Mouse (Mus musculus) MEL (cell line): ENCODE results near the gene Tpcn1. TPM values are rescaled to one million over a fixed set of nuclear protein-coding genes. Genes with fewer than 3 reads are reported as not detected.

Source experiments
- DNase-seq: peaks from one replicate; pipeline ENCODE4 v3.0.0; 2011; ENCODE audit warnings: low read depth, low spot score
- H3K27ac ChIP-seq: 2 replicates; pipeline ENCODE4 v1.5.1; 2012; ENCODE audit warnings: low read depth, mild to moderate bottlenecking, control low read depth, low read length, moderate library complexity; ENCODE audit not compliant: control insufficient read depth
- H3K27me3 ChIP-seq, 2 experiments: fragments of 150-350 bp in 1 of 2; sonication (generic) in 1 of 2; 2 replicates each; pipeline ENCODE4 v1.6.1; 2012; ENCODE audit warnings: low read length in 2 of 2, mild to moderate bottlenecking in 2 of 2, improper control_type of control experiment in 1 of 2, moderate library complexity in 1 of 2; ENCODE audit not compliant: insufficient read depth in 2 of 2, control insufficient read depth in 1 of 2
- H3K36me3 ChIP-seq, 2 experiments: 2 replicates each; pipeline ENCODE4 v1.6.1; 2012 to 2014; ENCODE audit warnings: low read length in 2 of 2, improper control_type of control experiment in 1 of 2, inconsistent platforms in 1 of 2, mild to moderate bottlenecking in 1 of 2; ENCODE audit not compliant: insufficient read depth in 2 of 2, control insufficient read depth in 1 of 2
- H3K4me1 ChIP-seq, 2 experiments: fragments of 150-350 bp in 1 of 2; sonication (generic) in 1 of 2; 2 replicates each; pipeline ENCODE4 v1.6.1; 2012; ENCODE audit warnings: low read length in 2 of 2, improper control_type of control experiment in 1 of 2, mild to moderate bottlenecking in 1 of 2; ENCODE audit not compliant: insufficient read depth in 2 of 2, control insufficient read depth in 1 of 2
- H3K4me3 ChIP-seq, 2 experiments: fragments of 150-350 bp in 1 of 2; sonication (generic) in 1 of 2; 2 replicates each; pipeline ENCODE4 v1.5.1; 2012; ENCODE audit warnings: low read depth in 2 of 2, low read length in 2 of 2, mild to moderate bottlenecking in 2 of 2, moderate library complexity in 2 of 2, control low read depth in 1 of 2, improper control_type of control experiment in 1 of 2; ENCODE audit not compliant: control insufficient read depth in 1 of 2, insufficient read depth in 1 of 2
- H3K79me2 ChIP-seq: 2 replicates; pipeline ENCODE4 v1.6.1; 2012; ENCODE audit warnings: mild to moderate bottlenecking, low read length, moderate library complexity; ENCODE audit not compliant: control insufficient read depth, poor library complexity, insufficient read depth
- H3K9ac ChIP-seq: 2 replicates; pipeline ENCODE4 v1.6.1; 2012; ENCODE audit warnings: low read depth, mild to moderate bottlenecking, control low read depth, low read length, moderate library complexity; ENCODE audit not compliant: control insufficient read depth, poor library complexity, severe bottlenecking
- H3K9me3 ChIP-seq: fragments of 150-350 bp; sonication (generic); replicated peaks from 2 replicates; pipeline ENCODE4 v1.6.1; 2012; ENCODE audit warnings: mild to moderate bottlenecking, low read length, improper control_type of control experiment, moderate library complexity; ENCODE audit not compliant: insufficient read depth
- CHD1 ChIP-seq: IDR thresholded peaks from 2 replicates; pipeline ENCODE4 v1.6.1; 2012; ENCODE audit warnings: low read depth, mild to moderate bottlenecking, inconsistent platforms, low read length, improper control_type of control experiment
- CHD2 ChIP-seq: IDR thresholded peaks from 2 replicates; pipeline ENCODE4 v1.6.1; 2011; ENCODE audit warnings: low read length, improper control_type of control experiment
- CTCF ChIP-seq, 3 experiments: IDR thresholded peaks in 2 of 3; conservative IDR thresholded peaks in 1 of 3; 2 replicates each; pipeline ENCODE4 v1.5.1; 2011 to 2012; ENCODE audit warnings: low read length in 3 of 3, low read depth in 2 of 3, mild to moderate bottlenecking in 2 of 3, improper control_type of control experiment in 1 of 3, inconsistent platforms in 1 of 3, mixed read lengths in 1 of 3, moderate library complexity in 1 of 3; ENCODE audit not compliant: control insufficient read depth in 1 of 3, insufficient read depth in 1 of 3, poor library complexity in 1 of 3, severe bottlenecking in 1 of 3
- E2F4 ChIP-seq: IDR thresholded peaks from 2 replicates; pipeline ENCODE4 v1.6.1; 2011; ENCODE audit warnings: low read depth, low read length, improper control_type of control experiment, borderline replicate concordance
- ETS1 ChIP-seq: IDR thresholded peaks from 2 replicates; pipeline ENCODE4 v1.6.1; 2012; ENCODE audit warnings: low read depth, mild to moderate bottlenecking, inconsistent platforms, low read length, improper control_type of control experiment, moderate library complexity
- GABPA ChIP-seq: IDR thresholded peaks from 2 replicates; pipeline ENCODE4 v1.6.1; 2012; ENCODE audit warnings: low read depth, mild to moderate bottlenecking, inconsistent platforms, low read length, improper control_type of control experiment, moderate library complexity
- HCFC1 ChIP-seq: IDR thresholded peaks from 2 replicates; pipeline ENCODE4 v1.6.1; 2012; ENCODE audit warnings: low read depth, mild to moderate bottlenecking, inconsistent platforms, low read length, improper control_type of control experiment, moderate library complexity
- KAT2A ChIP-seq: conservative IDR thresholded peaks from 2 replicates; pipeline ENCODE4 v1.6.1; 2012; ENCODE audit warnings: low read depth, low read length, improper control_type of control experiment, inconsistent platforms
- MAFK ChIP-seq: IDR thresholded peaks from 2 replicates; pipeline ENCODE4 v1.6.1; 2011; ENCODE audit warnings: low read depth, mild to moderate bottlenecking, low read length, improper control_type of control experiment, borderline replicate concordance
- MAX ChIP-seq: IDR thresholded peaks from 2 replicates; pipeline ENCODE4 v1.6.1; 2011; ENCODE audit warnings: low read length, improper control_type of control experiment
- MAZ ChIP-seq: IDR thresholded peaks from 2 replicates; pipeline ENCODE4 v1.6.1; 2012; ENCODE audit warnings: low read depth, mild to moderate bottlenecking, inconsistent platforms, low read length, improper control_type of control experiment
- MEF2A ChIP-seq: IDR thresholded peaks from 2 replicates; pipeline ENCODE4 v1.6.1; 2014; ENCODE audit warnings: low read depth, mild to moderate bottlenecking, inconsistent platforms, low read length, improper control_type of control experiment; ENCODE audit not compliant: poor library complexity, insufficient replicate concordance, severe bottlenecking; ENCODE audit errors: extremely low read depth
- MXI1 ChIP-seq: IDR thresholded peaks from 2 replicates; pipeline ENCODE4 v1.6.1; 2011; ENCODE audit warnings: mild to moderate bottlenecking, low read depth, low read length, improper control_type of control experiment
- MYB ChIP-seq: IDR thresholded peaks from 2 replicates; pipeline ENCODE4 v1.6.1; 2011; ENCODE audit warnings: mild to moderate bottlenecking, low read depth, low read length, improper control_type of control experiment
- MYC ChIP-seq: IDR thresholded peaks from 2 replicates; pipeline ENCODE4 v1.6.1; 2011; ENCODE audit warnings: low read depth, mild to moderate bottlenecking, low read length, improper control_type of control experiment, moderate library complexity
- POLR2A ChIP-seq, 2 experiments: IDR thresholded peaks; 2 replicates each; pipeline ENCODE4 v1.6.1; 2011 to 2012; ENCODE audit warnings: low read length in 2 of 2, mild to moderate bottlenecking in 2 of 2, control low read depth in 1 of 2, improper control_type of control experiment in 1 of 2, low read depth in 1 of 2, moderate library complexity in 1 of 2; ENCODE audit not compliant: control insufficient read depth in 1 of 2, insufficient read depth in 1 of 2, poor library complexity in 1 of 2
- POLR2AphosphoS2 ChIP-seq: IDR thresholded peaks from 2 replicates; pipeline ENCODE4 v1.6.1; 2011; ENCODE audit warnings: low read length, improper control_type of control experiment
- RAD21 ChIP-seq: IDR thresholded peaks from 2 replicates; pipeline ENCODE4 v1.6.1; 2011; ENCODE audit warnings: mild to moderate bottlenecking, low read depth, low read length, improper control_type of control experiment
- RCOR1 ChIP-seq: IDR thresholded peaks from 2 replicates; pipeline ENCODE4 v1.6.1; 2012; ENCODE audit warnings: low read depth, mild to moderate bottlenecking, inconsistent platforms, low read length, improper control_type of control experiment
- SIN3A ChIP-seq: IDR thresholded peaks from 2 replicates; pipeline ENCODE4 v1.6.1; 2012; ENCODE audit warnings: low read length, improper control_type of control experiment, inconsistent platforms
- SMC3 ChIP-seq: IDR thresholded peaks from 2 replicates; pipeline ENCODE4 v1.6.1; 2011; ENCODE audit warnings: low read depth, low read length, improper control_type of control experiment
- TBP ChIP-seq: IDR thresholded peaks from 2 replicates; pipeline ENCODE4 v1.8.0; 2011; ENCODE audit warnings: low read depth, low read length, improper control_type of control experiment
- TCF12 ChIP-seq: IDR thresholded peaks from 2 replicates; pipeline ENCODE4 v1.6.1; 2014; ENCODE audit warnings: low read depth, mild to moderate bottlenecking, inconsistent platforms, low read length, improper control_type of control experiment, moderate library complexity
- UBTF ChIP-seq: IDR thresholded peaks from 2 replicates; pipeline ENCODE4 v1.6.1; 2012; ENCODE audit warnings: low read depth, mild to moderate bottlenecking, inconsistent platforms, low read length, improper control_type of control experiment, moderate library complexity, borderline replicate concordance; ENCODE audit not compliant: insufficient read depth
- USF1 ChIP-seq: IDR thresholded peaks from 2 replicates; pipeline ENCODE4 v1.6.1; 2014; ENCODE audit warnings: low read depth, mild to moderate bottlenecking, inconsistent platforms, low read length, improper control_type of control experiment, moderate library complexity
- ZC3H11A ChIP-seq: IDR thresholded peaks from 2 replicates; pipeline ENCODE4 v1.6.1; 2012; ENCODE audit warnings: low read depth, mild to moderate bottlenecking, inconsistent platforms, low read length, improper control_type of control experiment
- ZKSCAN1 ChIP-seq: IDR thresholded peaks from 2 replicates; pipeline ENCODE4 v1.6.1; 2012; ENCODE audit warnings: low read depth, mild to moderate bottlenecking, inconsistent platforms, low read length, improper control_type of control experiment, moderate library complexity
- ZNF384 ChIP-seq: IDR thresholded peaks from 2 replicates; pipeline ENCODE4 v1.6.1; 2012; ENCODE audit warnings: low read depth, mild to moderate bottlenecking, inconsistent platforms, low read length, improper control_type of control experiment
- polyA plus RNA-seq, 2 experiments: library from polyadenylated mRNA; stranded (reverse) in 1 of 2; unstranded in 1 of 2; fragments of >175 nt in 1 of 2; fragments of >200 nt in 1 of 2; gene quantifications; 2 replicates each; pipeline versions ENCODE4 v1.2.1 to v1.2.4; 2012; ENCODE audit warnings: low replicate concordance in 2 of 2, low read depth in 1 of 2; ENCODE audit not compliant: insufficient read length in 2 of 2, insufficient read depth in 1 of 2, missing spikeins in 1 of 2
- total RNA-seq: library from RNA; depleted of rRNA; stranded (reverse); fragments of 300-350 nt; gene quantifications from 2 replicates; pipeline ENCODE4 v1.2.3, GENCODE M21; 2012

The Tpcn1 gene
- total and polyA plus RNA-seq, 3 experiments = 11.3 to 43.2 TPM; not detected in 1

DNA sequence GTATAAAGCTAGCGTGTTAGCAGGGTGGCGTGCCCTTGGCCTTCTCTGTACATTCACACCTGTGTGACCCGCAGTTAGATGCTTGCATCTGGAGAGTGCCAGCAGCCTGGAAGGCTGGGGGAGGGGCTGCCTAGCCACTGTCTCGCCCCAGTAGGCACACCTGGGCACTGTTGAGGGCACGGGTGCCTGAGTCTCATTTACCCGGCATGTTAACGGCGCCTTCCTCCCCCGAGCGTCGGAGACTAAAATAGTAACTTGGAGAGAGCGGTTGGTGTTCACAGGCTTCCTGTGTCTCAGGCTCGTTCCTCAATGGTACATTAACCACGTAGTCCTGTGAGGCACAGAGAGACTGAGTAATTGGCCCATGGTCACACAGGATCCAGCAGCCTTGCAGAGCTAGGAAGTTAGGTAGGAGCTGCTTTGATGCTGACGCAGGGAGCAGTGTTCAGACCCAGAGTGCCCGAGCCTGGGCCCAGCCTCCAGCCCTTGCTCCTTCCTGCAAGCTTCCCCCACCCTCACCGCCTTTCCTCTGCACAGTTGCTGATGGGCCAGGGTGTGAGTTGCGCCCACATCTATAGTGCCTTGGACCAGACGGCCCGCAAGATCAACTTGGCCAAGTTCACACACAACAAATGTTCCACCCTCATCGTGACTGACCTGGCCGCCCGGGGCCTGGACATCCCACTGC, 32.7 kb upstream of the Tpcn1 start:
- H3K4me1 ChIP-seq = no peaks in the 10 kb centered on the region
- H3K36me3 ChIP-seq = peaks cover 0 to 9% of the 10 kb centered on the region in 2 experiments; a peak in 2 of 4 replicates
- peaks cover under 1% of the 10 kb centered on the region; the same call in 1 of the 2 replicates for H3K79me2 ChIP-seq
- H3K4me3 ChIP-seq = no peak overlapping the region
- no peak for DNase-seq
- no peak overlapping the region for H3K27ac ChIP-seq
- TF ChIP-seq ETS1 (no peak), CHD2 (no peak), RAD21 (no peak), GABPA (no peak), MEF2A (no peak), SIN3A (no peak), TCF12 (no peak), SMC3 (no peak), MYB (no peak), POLR2A (IDR thresholded peaks at IDR 0.05; ENCODE audit: control insufficient read depth in 1 of 2, insufficient read depth in 1 of 2, low read depth in 1 of 2, low read length in 2 of 2, poor library complexity in 1 of 2) (no peak), CTCF (IDR thresholded peaks at IDR 0.05 in 2 of 3, conservative IDR thresholded peaks at IDR 0.05 in 1 of 3; ENCODE audit: control insufficient read depth in 1 of 3, insufficient read depth in 1 of 3, low read depth in 2 of 3, low read length in 3 of 3, poor library complexity in 1 of 3, severe bottlenecking in 1 of 3) (no peak), MXI1 (no peak), E2F4 (no peak), TBP (no peak), MAFK (no peak)
- no peak overlapping the region for H3K9ac ChIP-seq
- no peaks in the 10 kb centered on the region for H3K27me3 ChIP-seq
- H3K9me3 ChIP-seq = no peaks in the 10 kb centered on the region

DNA sequence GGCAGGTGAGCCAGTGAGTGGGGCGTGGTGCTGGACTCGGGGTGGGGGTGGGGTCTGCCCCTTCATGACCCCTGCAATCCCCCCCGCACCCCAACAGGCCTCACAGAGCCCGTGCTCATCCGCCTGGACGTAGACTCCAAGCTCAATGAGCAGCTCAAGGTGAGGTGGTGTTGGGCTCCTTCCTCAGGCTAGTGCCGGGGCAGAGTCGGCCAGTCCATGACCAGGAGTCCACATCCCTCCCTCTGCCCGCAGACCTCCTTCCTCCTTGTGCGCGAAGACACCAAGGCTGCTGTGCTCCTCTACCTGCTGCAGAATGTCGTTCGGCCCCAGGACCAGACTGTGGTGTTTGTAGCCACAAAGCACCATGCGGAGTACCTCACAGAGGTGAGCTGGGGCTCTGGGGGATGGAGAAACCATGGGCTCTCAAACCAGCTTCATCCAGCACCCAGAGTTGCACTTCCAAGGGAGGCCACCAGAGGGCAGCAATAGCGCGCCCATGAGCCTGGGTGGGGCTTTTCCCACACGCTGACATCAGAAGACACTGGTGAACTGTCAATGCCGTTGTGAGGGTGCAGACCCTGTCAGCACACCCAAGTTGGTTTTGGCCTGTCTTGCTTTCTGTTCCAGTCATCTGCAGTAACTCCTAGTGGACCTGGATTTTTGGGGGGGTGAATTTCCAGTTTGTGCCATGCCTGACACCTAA, 32.1 kb upstream of the Tpcn1 start:
- Histone ChIP-seq H3K4me1 (no peaks in the 10 kb centered on the region), H3K27me3 (no peaks in the 10 kb centered on the region), H3K9me3 (no peaks in the 10 kb centered on the region), H3K36me3 (peaks cover 0 to 7% of the 10 kb centered on the region in 2 experiments; a peak in 2 of 4 replicates), H3K9ac (no peak overlapping the region), H3K79me2 (peaks cover 3% of the 10 kb centered on the region; the same call in 1 of the 2 replicates), H3K4me3 (no peak overlapping the region), H3K27ac (no peak overlapping the region)
- DNase-seq = peak; percentile 79
- TF ChIP-seq MAFK = no peak
- peak; percentile 63 for TF ChIP-seq ZC3H11A
- no peak for TF ChIP-seq E2F4
- TF ChIP-seq ZNF384 = no peak
- no peak for TF ChIP-seq POLR2AphosphoS2
- no peak for TF ChIP-seq UBTF
- TF ChIP-seq ZKSCAN1 = no peak
- TF ChIP-seq KAT2A = no peak
- peak; percentile 82 for TF ChIP-seq SMC3
- peak; percentile 69; the same call in 1 of the 2 replicates for TF ChIP-seq MAZ
- TF ChIP-seq MYC = no peak
- no peak for TF ChIP-seq MEF2A
- peak; percentile 78 for TF ChIP-seq RAD21
- TF ChIP-seq HCFC1 = no peak
- no peak for TF ChIP-seq RCOR1
- no peak for TF ChIP-seq USF1
- no peak for TF ChIP-seq CHD1
- peak; percentile 95 to 99 (median 98) for TF ChIP-seq CTCF (IDR thresholded peaks at IDR 0.05 in 2 of 3, conservative IDR thresholded peaks at IDR 0.05 in 1 of 3; ENCODE audit: control insufficient read depth in 1 of 3, insufficient read depth in 1 of 3, low read depth in 2 of 3, low read length in 3 of 3, poor library complexity in 1 of 3, severe bottlenecking in 1 of 3)
- TF ChIP-seq CHD2 = no peak
- no peak for TF ChIP-seq TBP
- TF ChIP-seq MAX = 0 out of 2 replicates have a peak, but pooled peaks have one; percentile 15
